Mouse (Mus musculus): ENCODE data around the gene Sema4g. TPM values are rescaled to one million over a fixed set of nuclear protein-coding genes. Genes with fewer than 3 reads are reported as not detected.

Gene Sema4g
- polyA plus RNA-seq (2014; fragmentation: Nextera tagmentation; extraction: Ambion mirVana): 1.7 and 2.1 TPM in 2 replicates

DNA sequence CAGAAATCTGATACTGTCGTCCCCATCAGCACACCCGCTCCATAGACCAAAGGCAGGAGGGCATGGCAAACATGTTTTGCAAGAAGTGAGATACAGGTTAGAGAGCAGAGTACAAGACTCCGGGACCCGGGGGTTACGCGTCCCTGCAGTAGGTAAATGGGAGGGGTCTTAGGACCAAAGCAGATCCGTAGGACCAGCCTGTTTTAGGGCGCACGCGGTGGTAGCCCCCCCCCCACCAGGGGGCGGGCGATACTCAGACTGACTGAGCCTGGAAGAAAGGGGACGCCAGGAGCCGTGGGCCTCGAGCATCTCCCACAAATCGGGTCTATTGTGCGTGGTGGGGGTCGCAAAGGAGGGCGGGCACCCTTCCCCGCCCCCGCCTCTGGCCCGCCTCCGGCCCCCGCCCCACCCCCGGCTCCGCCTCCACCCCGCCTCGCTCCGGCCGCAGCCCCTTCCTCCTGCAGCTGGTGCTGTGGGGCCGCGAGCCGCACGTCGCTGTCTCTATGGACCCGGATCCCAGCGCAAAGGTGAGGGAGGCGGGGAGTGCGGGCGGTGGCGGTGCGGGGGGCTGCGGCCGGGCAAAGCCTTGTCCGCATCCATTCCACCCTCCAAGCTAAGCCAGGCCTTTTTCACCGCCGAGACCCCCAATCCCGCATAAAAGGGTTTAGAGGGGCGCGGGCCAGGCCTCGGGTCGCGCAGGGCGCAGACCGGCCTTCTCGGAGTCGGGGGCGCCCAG lies at the start of gene Sema4g:
Sema4g (plus strand) TSS at position 271 of the 736 bp plus-strand sequence.
- Histone ChIP-seq H3K27me3 (ENCODE audit: insufficient read depth, low read length) (no peaks in the 10 kb centered on the region), H3K4me3 (ENCODE audit: low read depth, low read length) (peak within 1 kb of the TSS; percentile 64), H3K4me2 (peak within 1 kb of the TSS; percentile 100), H3K36me3 (ENCODE audit: insufficient read depth) (no peaks in the 10 kb centered on the region), H3K4me1 (ENCODE audit: insufficient read depth) (peaks cover 10% of the 10 kb centered on the region), H3K27ac (ENCODE audit: low read depth) (no peak within 1 kb of the TSS), H3K9ac (peak within 1 kb of the TSS; percentile 70), H3K9me3 (ENCODE audit: low read depth, low read length) (no peaks in the 10 kb centered on the region)
- peak; percentile 54 for TF ChIP-seq CTCF (IDR thresholded peaks at IDR 0.05; ENCODE audit: low read depth)
- ATAC-seq (ENCODE audit: insufficient read depth): peak; percentile 78
- DNase-seq: peak; percentile 69
- under 1% methylated on average over 51 of the region's 58 CpGs for WGBS

DNA sequence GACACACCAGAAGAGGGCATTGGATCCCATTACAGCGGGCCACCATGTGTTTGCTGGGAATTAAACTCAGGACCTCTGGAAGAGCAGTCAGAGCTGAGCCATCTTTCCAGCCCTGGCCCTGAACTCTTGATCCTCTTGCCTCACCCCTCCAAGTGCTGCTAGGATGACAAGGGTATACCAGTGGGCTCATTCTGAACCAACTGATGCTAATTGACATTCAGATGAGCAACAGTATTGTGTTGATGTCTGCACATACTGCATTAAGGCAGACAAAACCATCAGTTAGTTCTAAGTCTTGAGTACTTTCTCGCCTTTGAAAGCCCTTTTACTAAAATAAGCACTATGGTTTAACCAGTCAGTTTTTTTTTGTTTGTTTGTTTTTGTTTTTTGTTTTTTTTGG lies 29.3 kb upstream of the Sema4g start:
- DNase-seq (no peak), ATAC-seq (ENCODE audit: insufficient read depth) (no peak)
- WGBS: 94% methylated on average over 2 of the region's 2 CpGs
- H3K27me3 ChIP-seq (ENCODE audit: insufficient read depth, low read length): no peaks in the 10 kb centered on the region
- no peak overlapping the region for H3K9ac ChIP-seq
- H3K4me1 ChIP-seq (ENCODE audit: insufficient read depth): no peaks in the 10 kb centered on the region
- no peak overlapping the region for H3K4me3 ChIP-seq (ENCODE audit: low read depth, low read length)
- peaks cover 88% of the 10 kb centered on the region for H3K36me3 ChIP-seq (ENCODE audit: insufficient read depth)
- no peak overlapping the region for H3K27ac ChIP-seq (ENCODE audit: low read depth)
- no peak for TF ChIP-seq CTCF (IDR thresholded peaks at IDR 0.05; ENCODE audit: low read depth)
- H3K9me3 ChIP-seq (ENCODE audit: low read depth, low read length): no peaks in the 10 kb centered on the region
- H3K4me2 ChIP-seq: no peak overlapping the region

DNA sequence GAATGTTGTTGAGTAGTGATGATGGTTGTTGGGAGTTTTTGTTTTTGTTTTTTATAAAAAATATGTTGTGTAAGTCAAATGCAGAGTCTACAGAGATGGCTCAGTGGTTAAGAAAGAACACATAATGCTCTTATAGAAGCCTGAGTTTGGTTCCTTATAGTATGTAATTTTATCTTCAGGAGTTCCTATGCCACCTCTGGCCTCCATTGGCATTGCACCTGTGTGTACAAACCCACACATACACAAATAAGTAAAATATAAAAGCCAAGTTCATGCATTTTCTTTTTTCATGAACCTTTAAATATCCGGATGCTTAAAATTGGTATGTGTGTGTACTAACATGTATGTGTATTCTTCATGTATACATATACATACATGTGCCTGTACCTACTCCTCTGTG lies 22.9 kb upstream of the Sema4g start:
- 87% methylated on average over 1 of the region's 1 CpGs for WGBS
- H3K4me2 ChIP-seq: no peak overlapping the region
- no peaks in the 10 kb centered on the region for H3K9me3 ChIP-seq (ENCODE audit: low read depth, low read length)
- ATAC-seq (ENCODE audit: insufficient read depth): no peak
- peaks cover 88% of the 10 kb centered on the region for H3K36me3 ChIP-seq (ENCODE audit: insufficient read depth)
- no peak overlapping the region for H3K4me3 ChIP-seq (ENCODE audit: low read depth, low read length)
- no peak overlapping the region for H3K27ac ChIP-seq (ENCODE audit: low read depth)
- 0 out of 2 replicates have a peak, but pooled peaks have one; percentile 11 for TF ChIP-seq CTCF (IDR thresholded peaks at IDR 0.05; ENCODE audit: low read depth)
- H3K27me3 ChIP-seq (ENCODE audit: insufficient read depth, low read length): no peaks in the 10 kb centered on the region
- no peaks in the 10 kb centered on the region for H3K4me1 ChIP-seq (ENCODE audit: insufficient read depth)
- no peak overlapping the region for H3K9ac ChIP-seq
- DNase-seq: no peak

DNA sequence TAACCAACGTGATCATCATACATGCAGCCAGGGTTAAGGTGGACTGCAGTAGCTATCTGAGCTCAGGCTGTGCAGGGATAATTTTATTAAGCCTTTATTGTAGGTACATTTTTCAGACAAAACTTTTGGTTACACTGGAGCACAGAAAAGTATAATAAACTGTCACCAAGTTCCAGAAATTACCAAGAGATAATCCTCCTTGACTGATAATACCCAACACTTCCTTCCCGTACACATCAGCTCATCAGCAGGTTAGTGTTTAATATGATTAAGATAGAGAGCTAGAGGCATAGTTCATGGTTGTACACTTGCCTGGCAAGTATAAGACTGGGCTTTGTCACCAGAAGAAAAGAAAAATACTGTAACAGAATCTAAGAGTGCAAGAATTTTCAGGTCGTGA lies 20.6 kb upstream of the Sema4g start:
- Histone ChIP-seq H3K9ac (no peak overlapping the region), H3K4me2 (no peak overlapping the region), H3K4me1 (ENCODE audit: insufficient read depth) (no peaks in the 10 kb centered on the region), H3K36me3 (ENCODE audit: insufficient read depth) (peaks cover 91% of the 10 kb centered on the region), H3K27me3 (ENCODE audit: insufficient read depth, low read length) (no peaks in the 10 kb centered on the region), H3K4me3 (ENCODE audit: low read depth, low read length) (no peak overlapping the region), H3K27ac (ENCODE audit: low read depth) (no peak overlapping the region), H3K9me3 (ENCODE audit: low read depth, low read length) (no peaks in the 10 kb centered on the region)
- ATAC-seq (ENCODE audit: insufficient read depth) (no peak), DNase-seq (no peak)
- TF ChIP-seq CTCF (IDR thresholded peaks at IDR 0.05; ENCODE audit: low read depth): no peak
- WGBS: 71% methylated on average over 3 of the region's 3 CpGs

DNA sequence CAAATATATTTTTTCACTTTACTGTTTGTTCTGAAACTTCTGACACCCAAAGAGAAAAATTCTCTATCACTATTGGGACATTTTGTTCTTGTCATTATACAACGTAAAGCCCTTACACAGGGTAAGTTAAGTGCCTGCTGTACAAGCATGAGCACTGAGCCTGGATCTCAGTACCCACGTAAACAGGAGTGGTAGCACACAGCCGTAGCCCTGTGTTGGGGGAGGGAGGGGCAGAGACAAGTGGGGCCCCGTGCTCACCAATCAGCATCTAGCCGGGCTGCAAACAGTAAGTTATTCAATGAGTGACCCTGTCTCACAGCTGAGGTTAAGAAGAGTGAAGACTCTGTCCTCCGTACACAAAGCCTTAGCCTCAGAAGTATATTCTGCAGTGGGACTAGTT lies 12.3 kb upstream of the Sema4g start:
- H3K4me2 ChIP-seq: no peak overlapping the region
- H3K27ac ChIP-seq (ENCODE audit: low read depth): no peak overlapping the region
- H3K4me3 ChIP-seq (ENCODE audit: low read depth, low read length): no peak overlapping the region
- no peak for ATAC-seq (ENCODE audit: insufficient read depth)
- no peak for DNase-seq
- H3K9ac ChIP-seq: no peak overlapping the region
- no peaks in the 10 kb centered on the region for H3K4me1 ChIP-seq (ENCODE audit: insufficient read depth)
- no peaks in the 10 kb centered on the region for H3K27me3 ChIP-seq (ENCODE audit: insufficient read depth, low read length)
- H3K9me3 ChIP-seq (ENCODE audit: low read depth, low read length): no peaks in the 10 kb centered on the region
- TF ChIP-seq CTCF (IDR thresholded peaks at IDR 0.05; ENCODE audit: low read depth): no peak
- 72% methylated on average over 6 of the region's 6 CpGs for WGBS
- peaks cover 96% of the 10 kb centered on the region for H3K36me3 ChIP-seq (ENCODE audit: insufficient read depth)

DNA sequence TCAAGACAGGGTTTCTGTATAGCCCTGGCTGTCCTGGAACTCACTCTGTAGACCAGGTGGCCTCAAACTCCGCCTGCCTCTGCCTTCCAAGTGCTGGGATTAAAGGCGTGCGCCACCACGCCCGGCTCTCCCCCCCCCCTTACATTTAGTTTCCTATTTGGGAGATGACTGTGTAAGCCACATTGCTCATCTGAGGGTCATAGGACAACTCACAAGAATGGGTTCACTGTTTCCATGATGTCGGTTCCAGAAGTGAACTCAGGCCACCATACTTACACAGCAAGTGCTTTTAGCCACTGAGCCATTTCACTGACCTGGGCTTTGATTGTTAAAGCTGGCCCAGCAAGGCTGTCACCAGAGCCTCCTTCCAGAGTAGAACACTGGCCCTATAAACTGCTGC lies 11.8 kb upstream of the Sema4g start:
- no peaks in the 10 kb centered on the region for H3K9me3 ChIP-seq (ENCODE audit: low read depth, low read length)
- no peak for TF ChIP-seq CTCF (IDR thresholded peaks at IDR 0.05; ENCODE audit: low read depth)
- peaks cover 96% of the 10 kb centered on the region for H3K36me3 ChIP-seq (ENCODE audit: insufficient read depth)
- no peak overlapping the region for H3K9ac ChIP-seq
- no peak overlapping the region for H3K27ac ChIP-seq (ENCODE audit: low read depth)
- 93% methylated on average over 6 of the region's 6 CpGs for WGBS
- H3K27me3 ChIP-seq (ENCODE audit: insufficient read depth, low read length): no peaks in the 10 kb centered on the region
- DNase-seq (no peak), ATAC-seq (ENCODE audit: insufficient read depth) (no peak)
- no peaks in the 10 kb centered on the region for H3K4me1 ChIP-seq (ENCODE audit: insufficient read depth)
- no peak overlapping the region for H3K4me3 ChIP-seq (ENCODE audit: low read depth, low read length)
- H3K4me2 ChIP-seq: no peak overlapping the region

DNA sequence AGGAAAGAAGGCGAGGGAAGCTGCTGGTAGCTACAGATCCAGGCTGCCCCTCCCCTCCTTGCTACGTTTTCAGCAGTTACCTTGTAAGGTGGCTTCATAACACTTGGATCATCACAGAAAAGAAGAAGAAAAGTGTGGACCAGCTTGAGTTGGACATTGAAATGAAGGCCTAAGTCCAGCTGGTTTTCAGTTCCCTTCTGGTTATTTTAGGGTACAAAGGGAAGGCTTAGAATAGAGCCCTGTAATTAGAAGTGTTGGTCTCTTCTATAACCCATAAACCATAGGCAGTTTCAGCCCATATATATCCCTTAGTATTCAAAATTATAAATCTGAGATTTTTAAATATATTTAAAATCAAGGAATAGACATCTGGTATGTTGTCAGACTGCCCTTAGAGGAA lies 8.1 kb upstream of the Sema4g start:
- TF ChIP-seq CTCF (IDR thresholded peaks at IDR 0.05; ENCODE audit: low read depth): no peak
- Histone ChIP-seq H3K4me2 (no peak overlapping the region), H3K9me3 (ENCODE audit: low read depth, low read length) (no peaks in the 10 kb centered on the region), H3K4me1 (ENCODE audit: insufficient read depth) (no peaks in the 10 kb centered on the region), H3K36me3 (ENCODE audit: insufficient read depth) (peaks cover 66% of the 10 kb centered on the region), H3K4me3 (ENCODE audit: low read depth, low read length) (no peak overlapping the region), H3K27ac (ENCODE audit: low read depth) (no peak overlapping the region), H3K27me3 (ENCODE audit: insufficient read depth, low read length) (no peaks in the 10 kb centered on the region), H3K9ac (no peak overlapping the region)
- 88% methylated on average over 2 of the region's 2 CpGs for WGBS
- DNase-seq (no peak), ATAC-seq (ENCODE audit: insufficient read depth) (no peak)

Measured in lung, embryonic 14.5 days (tissue).